ENCODE assay signal across 25 mouse cellular contexts in genomic region chr16:88962773-88963172, GRCm38 (mm10). TPM values are rescaled to one million over a fixed set of nuclear protein-coding genes. Genes with fewer than 3 reads are reported as not detected.
DNase-seq lines count a peak whose midpoint lies in the region; ATAC-seq and TF ChIP-seq lines count a peak whose summit lies in the region.
"Had no signal": no experiment of that assay in that cellular context is flagged by ENCODE, and none has a peak within 500 bp of the region (broad histone marks: within the 10 kb centered on the region; RNA-seq: fewer than 3 reads in every experiment).

TSS of gene Krtap16-3 (minus strand) at chr16:88962873.

- 73% methylated on average over 7 of the region's 7 CpGs for WGBS in forebrain, embryonic 12.5 days
- WGBS in forebrain, postnatal 0 days = 48% methylated on average over 7 of the region's 7 CpGs
- 52% methylated on average over 7 of the region's 7 CpGs for WGBS in forebrain, embryonic 15.5 days

- no peak for TF ChIP-seq CTCF in forebrain, postnatal 0 days (IDR thresholded peaks at IDR 0.05; ENCODE audit: low read depth)
- no peak for TF ChIP-seq CTCF in brain, embryonic 14.5 days (IDR thresholded peaks at IDR 0.05; ENCODE audit: borderline replicate concordance, extremely low read depth, insufficient read depth, insufficient read length)

- no peak within 1 kb of the TSS for H3K9ac ChIP-seq in forebrain, embryonic 12.5 days
- H3K9ac ChIP-seq in forebrain, postnatal 0 days = no peak within 1 kb of the TSS
- H3K9ac ChIP-seq in forebrain, embryonic 15.5 days (replicated peaks) = no peak within 1 kb of the TSS
- H3K9ac ChIP-seq: embryonic facial prominence, embryonic 12.5 days had no signal

- H3K4me1 ChIP-seq in forebrain, embryonic 12.5 days = no peaks in the 10 kb centered on the region
- no peaks in the 10 kb centered on the region for H3K4me1 ChIP-seq in forebrain, postnatal 0 days (ENCODE audit: insufficient read depth)
- no peaks in the 10 kb centered on the region for H3K4me1 ChIP-seq in forebrain, embryonic 15.5 days
- H3K4me1 ChIP-seq: embryonic facial prominence, embryonic 10.5 days; embryonic facial prominence, embryonic 12.5 days had no signal

- no peak for DNase-seq in forebrain, postnatal 0 days
- peak; percentile 1 for DNase-seq in retina, adult 2 months (ENCODE audit: low read depth, low spot score)
- DNase-seq in retina, embryonic 14.5 days (ENCODE audit: low spot score) = no peak
- peak; percentile 37 for DNase-seq in brain, embryonic 14.5 days (ENCODE audit: low read depth)
- DNase-seq: adrenal gland, adult 2 months; adrenal gland, postnatal 10 days; adrenal gland, postnatal 25 days; cerebellum, adult 11-12 months; cerebellum, adult 2 months; cerebellum, adult 9-10 months; cerebellum, postnatal 10 days; cerebellum, postnatal 25 days had no signal

- no peak within 1 kb of the TSS for H3K4me3 ChIP-seq in forebrain, embryonic 12.5 days (replicated peaks)
- H3K4me3 ChIP-seq in forebrain, postnatal 0 days (ENCODE audit: low read depth, low read length) = no peak within 1 kb of the TSS
- no peak within 1 kb of the TSS for H3K4me3 ChIP-seq in forebrain, embryonic 15.5 days
- H3K4me3 ChIP-seq: embryonic facial prominence, embryonic 10.5 days; embryonic facial prominence, embryonic 12.5 days had no signal

- ATAC-seq in forebrain, embryonic 12.5 days (ENCODE audit: low FRiP score) = peak; percentile 17; the same call in 1 of the 2 replicates
- ATAC-seq in forebrain, postnatal 0 days = no peak
- 0 out of 2 replicates have a peak, but pooled peaks have one; percentile 32 for ATAC-seq in forebrain, embryonic 15.5 days (replicated peaks)
- no peak for ATAC-seq in granulocyte monocyte progenitor cell, adult 5-6 weeks (replicated peaks; ENCODE audit: poor library complexity, severe bottlenecking)
- ATAC-seq in CD4-positive, CD25-positive, alpha-beta regulatory T cell, adult 4 months = no peak

- TF ChIP-seq POLR2A in brain, embryonic 14.5 days (IDR thresholded peaks at IDR 0.05; ENCODE audit: borderline replicate concordance, extremely low read depth, insufficient read depth, insufficient read length, poor library complexity, severe bottlenecking) = no peak

- no peaks in the 10 kb centered on the region for H3K36me3 ChIP-seq in forebrain, embryonic 12.5 days (replicated peaks)
- H3K36me3 ChIP-seq in forebrain, postnatal 0 days (ENCODE audit: insufficient read depth) = no peaks in the 10 kb centered on the region
- no peaks in the 10 kb centered on the region for H3K36me3 ChIP-seq in forebrain, embryonic 15.5 days
- H3K36me3 ChIP-seq: embryonic facial prominence, embryonic 10.5 days; embryonic facial prominence, embryonic 12.5 days; G1E had no signal

- H3K9me3 ChIP-seq in forebrain, embryonic 12.5 days = no peaks in the 10 kb centered on the region
- no peaks in the 10 kb centered on the region for H3K9me3 ChIP-seq in forebrain, postnatal 0 days (ENCODE audit: low read length)
- H3K9me3 ChIP-seq in forebrain, embryonic 15.5 days = no peaks in the 10 kb centered on the region
- H3K9me3 ChIP-seq: embryonic facial prominence, embryonic 10.5 days; embryonic facial prominence, embryonic 12.5 days had no signal

- no peaks in the 10 kb centered on the region for H3K27me3 ChIP-seq in forebrain, embryonic 12.5 days
- H3K27me3 ChIP-seq in forebrain, postnatal 0 days (ENCODE audit: insufficient read depth, low read length) = no peaks in the 10 kb centered on the region
- no peaks in the 10 kb centered on the region for H3K27me3 ChIP-seq in forebrain, embryonic 15.5 days
- H3K27me3 ChIP-seq: CH12.LX; embryonic facial prominence, embryonic 12.5 days had no signal

- no peak within 1 kb of the TSS for H3K27ac ChIP-seq in forebrain, embryonic 12.5 days
- H3K27ac ChIP-seq in forebrain, postnatal 0 days (ENCODE audit: low read depth, low read length) = no peak within 1 kb of the TSS
- H3K27ac ChIP-seq in forebrain, embryonic 15.5 days (replicated peaks) = no peak within 1 kb of the TSS
- H3K27ac ChIP-seq: embryonic facial prominence, embryonic 10.5 days; embryonic facial prominence, embryonic 12.5 days had no signal

- H3K4me2 ChIP-seq in forebrain, embryonic 12.5 days = no peak within 1 kb of the TSS
- H3K4me2 ChIP-seq in forebrain, postnatal 0 days (ENCODE audit: low read depth) = no peak within 1 kb of the TSS
- H3K4me2 ChIP-seq in forebrain, embryonic 15.5 days (replicated peaks) = no peak within 1 kb of the TSS
- H3K4me2 ChIP-seq: embryonic facial prominence, embryonic 12.5 days had no signal

RNA-seq across cellular contexts. Expression of gene Krtap16-3, which starts in this region (rescaled TPM):
- polyA plus RNA-seq in forebrain, embryonic 12.5 days (2016; fragmentation: Nextera tagmentation; extraction: Ambion mirVana) = not detected in 2 replicates
- total RNA-seq in forebrain, postnatal 0 days (2014; rRNA removed) = not detected in 2 replicates
- not detected in 2 replicates for polyA plus RNA-seq in forebrain, postnatal 0 days (2015; fragmentation: Nextera tagmentation; extraction: Ambion mirVana)
- not detected in 2 replicates for polyA plus RNA-seq in brain, embryonic 14.5 days (2012; rRNA removed)
- polyA plus RNA-seq in forebrain, embryonic 15.5 days (2015; fragmentation: Nextera tagmentation; extraction: Ambion mirVana) = not detected in 2 replicates
- not detected in 2 replicates for total RNA-seq in granulocyte monocyte progenitor cell, adult 5-6 weeks (2014; fragmentation: Nextera tagmentation)
- total RNA-seq in granulocyte monocyte progenitor cell, adult 5-6 weeks (2017) = not detected in 2 replicates
- not detected for polyA plus RNA-seq in CD4-positive, CD25-positive, alpha-beta regulatory T cell, adult 4 months (2017; shearing (Covaris generic))
- total RNA-seq: adrenal gland, adult 2 months; adrenal gland, postnatal 10 days; adrenal gland, postnatal 25 days; adrenal gland, postnatal 4 days; CH12.LX; G1E; gastrocnemius, adult 18-20 months had no signal
- polyA plus RNA-seq: adrenal gland, adult 2 months; C2C12; cerebellum, adult 2 months; cortical plate, adult 2 months; embryonic facial prominence, embryonic 10.5 days; embryonic facial prominence, embryonic 12.5 days; embryonic facial prominence, embryonic 14.5 days; G1E had no signal

Comparison
In these comparisons a context has a peak if more than half of its experiments do, and no peak if none do; other contexts are left out.
1. Peak in ATAC-seq in forebrain, embryonic 12.5 days; RNA of the gene not detected or under 1 TPM.
2. Peak in DNase-seq in brain, embryonic 14.5 days; RNA of the gene not detected or under 1 TPM.
3. Peak in ATAC-seq in forebrain, embryonic 15.5 days; RNA of the gene not detected or under 1 TPM.